Mouse (Mus musculus): ENCODE measurements around the gene Gca.

The Gca gene

GRCm38 (mm10) chr2:62664135-62664670 lies at the start of gene Gca:
Gene Gca (plus strand): TSS chr2:62664285.
- peak; percentile 52 for DNase-seq

- no peak for DNase-seq
Measured at GRCm38 (mm10) chr2:62618934-62619341, 45.1 kb upstream of the Gca start.

- DNase-seq, result no peak
Measured at GRCm38 (mm10) chr2:62619679-62620078, 44.4 kb upstream of the Gca start.

GRCm38 (mm10) chr2:62623024-62623441 lies 41.1 kb upstream of the Gca start:
- no peak for DNase-seq

- DNase-seq, result no peak
Measured at GRCm38 (mm10) chr2:62627728-62628127, 36.4 kb upstream of the Gca start.

- no peak for DNase-seq
Measured at GRCm38 (mm10) chr2:62628356-62628755, 35.7 kb upstream of the Gca start.

- DNase-seq, result no peak
Measured at GRCm38 (mm10) chr2:62630446-62630845, 33.6 kb upstream of the Gca start.

- DNase-seq, result no peak
Measured at GRCm38 (mm10) chr2:62639869-62640268, 24.2 kb upstream of the Gca start.

GRCm38 (mm10) chr2:62643405-62644305 lies 20.4 kb upstream of the Gca start:
- no peak for DNase-seq

- no peak for DNase-seq
Measured at GRCm38 (mm10) chr2:62644891-62645290, 19.2 kb upstream of the Gca start.

- DNase-seq, result no peak
Measured at GRCm38 (mm10) chr2:62645475-62645874, 18.6 kb upstream of the Gca start.

GRCm38 (mm10) chr2:62646014-62646645 lies 18.0 kb upstream of the Gca start, which contains the start of gene Ifih1:
Gene Ifih1 (minus strand): TSS chr2:62646255.
- no peak for DNase-seq

- no peak for DNase-seq
Measured at GRCm38 (mm10) chr2:62646671-62647289, 17.3 kb upstream of the Gca start.

- no peak for DNase-seq
Measured at GRCm38 (mm10) chr2:62651890-62652289, 12.2 kb upstream of the Gca start.

- no peak for DNase-seq
Measured at GRCm38 (mm10) chr2:62652466-62652865, 11.6 kb upstream of the Gca start.

- DNase-seq, result peak; percentile 25
Measured at GRCm38 (mm10) chr2:62654519-62655338, 9.4 kb upstream of the Gca start.

GRCm38 (mm10) chr2:62656072-62656471 lies 8.0 kb upstream of the Gca start:
- no peak for DNase-seq

- no peak for DNase-seq
Measured at GRCm38 (mm10) chr2:62660565-62660964, 3.5 kb upstream of the Gca start.

- DNase-seq, result no peak
Measured at GRCm38 (mm10) chr2:62662560-62662959, 1.5 kb upstream of the Gca start.

GRCm38 (mm10) chr2:62664839-62665238 lies 754 bp downstream of the Gca start:
- no peak for DNase-seq

GRCm38 (mm10) chr2:62665536-62665935 lies 1.5 kb downstream of the Gca start:
- no peak for DNase-seq

- no peak for DNase-seq
Measured at GRCm38 (mm10) chr2:62669848-62670247, 5.8 kb downstream of the Gca start.

Data from cerebellum, adult 8-10 months (tissue).